Mouse (Mus musculus): Measurements from ENCODE around the gene Sspo.

Gene Sspo

DNA sequence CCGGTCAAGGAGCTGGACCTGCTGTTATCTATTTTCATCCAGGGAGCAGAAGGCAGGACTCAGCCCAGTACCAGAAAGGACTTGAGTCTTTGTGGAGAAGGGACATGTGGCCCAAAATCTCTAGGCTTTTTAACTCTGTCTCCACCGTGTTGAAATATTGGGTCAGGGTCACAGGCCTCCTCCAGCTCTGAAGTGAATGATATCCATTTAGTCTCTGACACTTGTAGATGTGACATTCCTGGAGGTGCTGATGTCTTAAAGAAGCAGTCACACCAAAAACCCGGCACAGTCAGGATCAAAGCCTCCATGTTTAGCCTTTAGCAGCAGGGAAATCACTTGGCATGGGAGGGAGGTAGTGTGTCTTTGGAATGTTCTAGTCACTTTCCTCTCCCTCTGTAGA lies 92.7 kb downstream of the Sspo start:
- no peak for DNase-seq (ENCODE audit: low spot score in 2 of 2)

DNA sequence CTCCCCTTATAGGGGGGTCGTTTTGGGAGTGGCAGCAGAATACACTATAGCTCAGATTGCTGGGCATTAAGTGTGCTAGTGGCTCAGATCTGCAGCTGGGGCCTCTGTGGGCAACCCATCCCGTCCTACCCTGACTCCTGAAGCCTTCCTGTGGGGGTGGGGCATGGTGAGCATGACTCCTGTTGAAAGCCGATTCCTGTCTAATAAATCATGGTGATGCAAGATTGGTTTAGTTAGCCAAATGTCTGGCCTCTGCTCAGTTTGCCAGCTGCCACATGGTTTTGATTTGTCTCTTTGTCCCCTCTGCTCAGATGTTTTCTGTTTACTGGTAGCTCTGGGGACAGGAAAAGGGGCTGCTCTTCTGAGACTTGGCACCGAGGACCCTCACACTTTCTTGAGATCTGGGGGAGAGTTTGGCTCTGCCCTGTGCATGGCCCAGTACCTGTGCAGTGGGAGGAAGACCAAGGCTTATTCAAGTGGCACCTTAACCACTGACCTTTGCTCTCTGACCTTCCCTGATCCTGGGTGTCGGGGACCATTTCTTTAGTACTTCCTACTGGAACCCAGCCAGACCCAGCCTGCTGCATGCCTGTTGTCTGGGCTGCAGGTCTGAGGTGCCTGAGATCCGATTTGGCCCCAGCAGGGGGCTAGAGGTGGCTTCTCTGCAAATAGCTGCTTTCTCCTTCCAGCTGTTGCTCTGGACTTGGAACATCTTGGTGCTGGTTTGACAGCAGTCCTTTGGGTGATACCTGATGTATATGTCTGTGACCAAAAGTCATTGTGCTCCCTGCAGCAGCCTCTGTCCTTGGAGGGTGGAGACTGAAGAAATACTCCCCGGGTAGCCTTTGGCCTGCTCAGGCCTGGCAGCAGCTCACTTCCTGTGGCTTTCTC lies 93.8 kb downstream of the Sspo start:
- no peak for DNase-seq (ENCODE audit: low spot score in 2 of 2)

DNA sequence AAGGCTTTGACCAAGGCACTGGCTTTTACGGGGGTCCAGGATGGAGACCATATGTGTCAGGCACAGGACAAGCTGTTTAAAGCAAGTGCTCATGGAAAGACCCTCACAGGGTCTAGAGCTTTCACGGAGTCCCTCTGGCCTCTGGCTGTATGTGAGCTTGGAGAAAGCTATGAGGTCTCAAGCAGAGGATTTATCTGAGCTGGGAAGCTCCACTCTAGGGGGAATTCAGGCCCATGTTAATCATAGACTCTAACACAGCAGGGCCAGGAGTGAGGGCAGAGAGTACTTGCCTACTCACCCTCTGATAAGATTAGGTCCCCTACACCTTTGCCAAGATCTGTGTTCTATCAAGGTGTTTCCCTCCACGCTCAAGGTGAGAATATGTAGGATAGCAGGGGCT lies 94.6 kb downstream of the Sspo start:
- no peak for DNase-seq (ENCODE audit: low spot score in 2 of 2)

DNA sequence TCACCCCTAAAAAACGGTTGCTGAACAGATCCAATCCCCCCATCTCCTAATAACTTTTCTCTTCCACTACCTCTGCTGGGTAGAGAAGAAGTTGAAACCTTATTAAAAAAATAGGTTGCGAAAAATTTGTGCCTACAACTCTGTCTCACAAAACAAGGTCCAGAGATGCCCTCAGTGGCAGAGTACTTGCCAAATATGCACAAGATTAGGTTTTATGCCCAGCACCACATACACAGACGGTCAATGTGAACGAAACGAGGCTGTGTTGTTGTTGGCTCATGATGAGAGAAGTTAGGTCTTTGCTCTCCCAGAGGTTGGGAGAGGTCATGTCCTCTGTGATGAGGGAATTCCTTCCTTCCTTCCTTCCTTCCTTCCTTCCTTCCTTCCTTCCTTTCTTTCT lies 97.2 kb downstream of the Sspo start:
- no peak for DNase-seq (ENCODE audit: low spot score in 2 of 2)

DNA sequence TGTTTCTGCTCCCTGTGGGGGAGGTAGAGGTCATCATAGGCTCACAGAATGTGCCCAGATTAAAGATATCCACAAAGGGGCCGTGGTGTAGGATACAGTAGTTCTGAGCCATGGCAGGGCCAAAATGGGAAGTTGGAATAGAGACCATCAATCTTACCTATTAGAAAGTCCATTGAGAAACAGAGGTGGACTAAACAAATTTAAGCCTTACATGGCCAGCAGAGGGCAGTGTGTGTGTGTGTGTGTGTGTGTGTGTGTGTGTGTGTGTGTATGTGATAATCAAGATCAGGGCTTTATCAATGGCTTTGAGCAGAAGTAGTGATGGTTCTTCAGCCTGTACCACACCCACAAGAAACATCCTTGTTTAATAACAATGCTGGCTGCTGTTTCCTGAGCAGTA lies 98.2 kb downstream of the Sspo start:
- DNase-seq (ENCODE audit: low spot score in 2 of 2): peak in 1 of 2 experiments; percentile 25

DNA sequence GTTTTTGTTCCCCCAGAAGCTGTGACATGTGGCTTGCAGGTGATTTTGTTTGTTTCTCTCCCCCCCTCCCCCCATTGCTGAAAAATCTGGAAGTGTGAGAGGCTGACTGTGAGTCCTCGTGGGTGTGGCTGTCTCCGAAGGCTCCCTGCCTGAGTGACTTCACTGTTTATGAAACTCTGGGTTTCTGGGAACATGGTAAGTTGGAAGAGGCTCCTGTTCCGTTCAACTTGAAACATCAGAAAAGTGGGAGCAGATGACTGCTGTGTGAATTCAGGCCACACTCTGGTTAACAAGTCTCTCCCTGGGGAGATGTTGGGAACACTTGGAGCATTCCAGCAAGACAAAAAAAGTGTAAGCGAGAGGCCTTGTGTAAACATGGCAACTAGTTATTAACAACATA lies 98.8 kb downstream of the Sspo start:
- no peak for DNase-seq (ENCODE audit: low spot score in 2 of 2)

DNA sequence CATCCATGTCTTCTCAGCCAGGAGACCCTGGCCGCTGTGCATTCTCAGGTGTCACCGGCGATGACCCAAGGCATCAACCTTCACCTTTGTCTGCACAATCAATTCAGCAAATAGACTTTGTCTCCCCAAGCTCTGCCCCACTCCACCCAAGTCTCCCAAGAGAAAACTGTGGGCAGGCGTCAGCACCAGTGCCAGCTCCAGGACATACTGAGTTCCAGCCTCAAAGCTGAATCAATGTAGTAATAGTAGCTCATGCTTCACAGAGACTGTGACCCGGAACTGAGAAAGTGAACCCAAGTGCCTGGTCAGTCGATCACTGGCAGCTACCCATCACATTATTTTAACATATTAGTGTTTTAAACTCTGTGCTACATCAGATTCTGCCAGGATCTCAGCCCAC lies 100.3 kb downstream of the Sspo start:
- DNase-seq (ENCODE audit: low spot score in 2 of 2): no peak
